Mouse (Mus musculus) heart, postnatal 0 days (tissue): ENCODE measurements around the gene Gk5. TPM values are rescaled to one million over a fixed set of nuclear protein-coding genes. Genes with fewer than 3 reads are reported as not detected.

Source experiments
- ATAC-seq: fragments of 200-750 bp; cut with Nextera tagmentation; 2 replicates; pipeline ENCODE4 v1.8.0; 2017; ENCODE audit warnings: low read depth, moderate number of reproducible peaks, moderate library complexity; ENCODE audit not compliant: insufficient read depth
- DNase-seq: peaks from one replicate; pipeline ENCODE4 v3.0.0-alpha.2; 2016; ENCODE audit warnings: low spot score
- H3K27ac ChIP-seq: fragments of 300-500 bp; sonication (generic); 2 replicates; pipeline ENCODE4 v1.5.1; 2014; ENCODE audit warnings: low read depth, mild to moderate bottlenecking
- H3K27me3 ChIP-seq: fragments of 300-500 bp; sonication (generic); 2 replicates; pipeline ENCODE4 v1.6.1; 2014; ENCODE audit warnings: low read length, mixed read lengths; ENCODE audit not compliant: control insufficient read depth, insufficient read depth
- H3K36me3 ChIP-seq: fragments of 300-500 bp; sonication (generic); replicated peaks from 2 replicates; pipeline ENCODE4 v1.6.1; 2014; ENCODE audit warnings: low read length, mixed read lengths; ENCODE audit not compliant: control insufficient read depth, insufficient read depth
- H3K4me1 ChIP-seq: fragments of 300-500 bp; sonication (generic); 2 replicates; pipeline ENCODE4 v1.6.1; 2014; ENCODE audit warnings: antibody characterized with exemption; ENCODE audit not compliant: control insufficient read depth, insufficient read depth
- H3K4me2 ChIP-seq: fragments of 300-500 bp; sonication (generic); 2 replicates; pipeline ENCODE4 v1.6.1; 2014; ENCODE audit warnings: low read depth, mild to moderate bottlenecking, low read length, moderate library complexity
- H3K4me3 ChIP-seq: fragments of 300-500 bp; sonication (generic); 2 replicates; pipeline ENCODE4 v1.5.1; 2014; ENCODE audit warnings: low read depth, low read length
- H3K9ac ChIP-seq: fragments of 300-500 bp; sonication (generic); replicated peaks from 2 replicates; pipeline ENCODE4 v1.6.1; 2014; ENCODE audit warnings: low read depth, low read length, mixed read lengths
- H3K9me3 ChIP-seq: fragments of 300-500 bp; sonication (generic); replicated peaks from 2 replicates; pipeline ENCODE4 v1.6.1; 2016; ENCODE audit warnings: low read length; ENCODE audit not compliant: control insufficient read depth
- CTCF ChIP-seq: IDR thresholded peaks from 2 replicates; pipeline ENCODE4 v1.5.1; 2016; ENCODE audit warnings: antibody characterized with exemption, control low read depth, low read depth
- EP300 ChIP-seq: IDR thresholded peaks from 2 replicates; pipeline ENCODE4 v1.6.1; 2016; ENCODE audit warnings: antibody characterized with exemption, low read depth
- WGBS: fragments of 180-500 bp; shearing (Covaris S2); extraction: QIAGEN DNeasy Blood & Tissue Kit; methylation state at CpG from one replicate; pipeline ENCODE4 v1.1.7; 2014; 5-methylcytosine and 5-hydroxymethylcytosine counted together
- polyA plus RNA-seq: library from polyadenylated mRNA; unstranded; fragments of >200 nt; fragmentation: Nextera tagmentation; extraction: Ambion mirVana; gene quantifications from 2 replicates; pipeline ENCODE4 v1.2.1, GENCODE M21; 2015
- total RNA-seq: library from RNA; depleted of rRNA; stranded (reverse); fragments of >200 nt; gene quantifications from 2 replicates; pipeline ENCODE4 v1.2.3, GENCODE M21; 2014; ENCODE audit warnings: low replicate concordance

Gk5 gene
- total and polyA plus RNA-seq, 2 experiments from 2014 or later, result 0.76 to 1.7 TPM

DNA sequence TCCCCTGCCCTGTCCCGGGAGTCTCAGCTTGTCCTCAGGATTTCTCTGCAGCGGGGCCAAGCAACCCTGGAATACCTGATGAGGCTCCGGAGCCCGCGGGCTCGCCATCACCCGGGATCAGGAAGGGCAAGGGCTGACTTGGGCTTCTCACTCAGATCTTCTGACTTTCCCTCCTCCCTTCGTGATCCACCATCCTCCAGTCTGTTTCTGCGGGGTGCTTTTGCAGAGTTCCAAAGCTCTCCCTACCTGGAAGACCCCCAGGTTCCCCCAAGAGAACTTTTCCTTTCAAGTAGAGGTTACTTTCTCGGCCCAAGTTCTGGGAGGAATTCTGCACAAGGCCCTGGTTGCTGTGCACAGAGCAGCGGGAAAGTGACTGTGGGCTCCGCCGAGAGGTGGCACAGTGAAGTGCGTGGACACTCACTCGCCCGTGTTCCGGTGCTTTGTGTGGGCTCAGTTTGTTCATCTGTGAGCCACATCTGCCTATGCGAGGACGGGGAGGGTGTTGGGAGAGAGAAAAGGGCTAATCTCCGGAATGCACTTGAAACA, 77.5 kb downstream of the Gk5 start:
- Histone ChIP-seq H3K27me3 (no peaks in the 10 kb centered on the region), H3K27ac (peak overlapping the region; percentile 92), H3K36me3 (no peaks in the 10 kb centered on the region), H3K4me2 (peak overlapping the region; percentile 90), H3K4me1 (peaks cover 9% of the 10 kb centered on the region), H3K9me3 (no peaks in the 10 kb centered on the region), H3K9ac (peak overlapping the region; percentile 76), H3K4me3 (peak overlapping the region; percentile 72)
- DNase-seq (peak; percentile 56), ATAC-seq (peak; percentile 19; the same call in 1 of the 2 replicates)
- 1% methylated on average over 20 of the region's 20 CpGs for WGBS
- TF ChIP-seq CTCF (no peak), EP300 (no peak; the same call in 1 of the 2 replicates)

DNA sequence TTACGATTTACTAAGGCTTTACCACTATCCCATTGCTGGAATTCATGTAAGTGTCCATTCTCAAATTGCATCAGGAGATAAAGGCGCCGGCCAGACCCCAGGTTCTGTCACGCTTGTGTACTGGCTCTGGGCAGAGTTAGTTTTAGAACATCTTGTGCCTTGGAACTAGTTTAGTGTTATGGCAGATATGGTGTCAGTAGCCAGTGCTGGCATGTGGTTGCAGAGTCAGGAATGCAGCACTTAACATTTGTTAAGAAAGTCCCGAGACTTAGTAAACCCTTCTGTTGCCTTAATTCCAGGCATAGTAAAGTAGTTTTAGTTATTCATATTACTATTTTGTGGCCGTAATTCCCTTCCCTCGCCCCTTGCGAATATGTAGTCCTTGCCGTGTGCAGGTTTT, 78.6 kb downstream of the Gk5 start:
- TF ChIP-seq EP300 (no peak; the same call in 1 of the 2 replicates), CTCF (no peak)
- H3K27ac ChIP-seq, result peak overlapping the region; percentile 92
- H3K4me1 ChIP-seq, result peaks cover 9% of the 10 kb centered on the region
- H3K36me3 ChIP-seq, result no peaks in the 10 kb centered on the region
- DNase-seq (peak; percentile 61), ATAC-seq (peak; percentile 22; the same call in 1 of the 2 replicates)
- peak overlapping the region; percentile 76 for H3K9ac ChIP-seq
- H3K9me3 ChIP-seq, result no peaks in the 10 kb centered on the region
- peak overlapping the region; percentile 72 for H3K4me3 ChIP-seq
- WGBS, result 51% methylated on average over 9 of the region's 9 CpGs
- no peaks in the 10 kb centered on the region for H3K27me3 ChIP-seq
- peak overlapping the region; percentile 90 for H3K4me2 ChIP-seq

DNA sequence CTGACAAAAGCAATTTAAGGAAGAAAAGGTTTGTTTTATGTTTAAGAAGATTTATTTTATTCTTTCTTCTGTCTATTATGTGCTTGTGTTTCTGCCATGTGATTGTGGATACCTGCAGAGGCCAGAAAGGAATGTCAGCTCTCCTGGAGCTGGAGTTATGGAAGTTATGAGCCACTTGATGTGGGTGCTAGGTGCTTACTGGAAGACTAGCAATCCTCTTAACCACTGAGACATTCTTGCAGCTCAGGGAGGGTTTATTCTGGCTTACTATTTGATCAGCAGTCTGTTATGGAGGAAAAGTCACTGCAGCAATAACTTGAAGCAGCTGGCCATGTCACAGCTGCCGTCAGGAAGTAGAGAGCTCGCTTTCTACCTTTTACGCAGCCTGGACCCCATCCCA, 84.5 kb downstream of the Gk5 start:
- Histone ChIP-seq H3K9me3 (no peaks in the 10 kb centered on the region), H3K9ac (no peak overlapping the region), H3K4me2 (no peak overlapping the region), H3K4me3 (no peak overlapping the region), H3K27ac (no peak overlapping the region), H3K36me3 (peaks cover 18% of the 10 kb centered on the region; the same call in 1 of the 2 replicates), H3K27me3 (no peaks in the 10 kb centered on the region), H3K4me1 (no peaks in the 10 kb centered on the region)
- TF ChIP-seq CTCF (no peak), EP300 (no peak)
- WGBS, result 97% methylated on average over 3 of the region's 3 CpGs
- ATAC-seq, result no peak
- no peak for DNase-seq

DNA sequence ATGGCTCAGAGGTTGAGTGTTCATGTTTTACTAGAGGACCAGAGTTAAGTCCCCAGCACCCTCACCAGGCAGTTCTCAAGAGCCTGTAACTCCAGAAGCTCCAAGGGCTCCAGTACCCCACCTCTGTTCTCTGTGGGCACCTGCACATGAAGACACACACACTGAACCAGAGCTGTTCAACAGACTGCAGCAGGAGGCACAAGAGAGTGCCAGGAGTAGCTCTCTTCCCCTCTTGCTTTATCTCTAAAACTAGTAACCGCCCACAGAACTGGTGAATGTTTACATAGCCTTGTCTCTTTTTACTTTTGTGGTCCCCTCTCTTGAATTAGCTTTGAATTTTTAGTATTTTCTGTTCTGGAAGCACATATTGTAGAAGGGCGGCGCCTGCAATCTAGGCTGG, 88.3 kb downstream of the Gk5 start:
- no peak for ATAC-seq

DNA sequence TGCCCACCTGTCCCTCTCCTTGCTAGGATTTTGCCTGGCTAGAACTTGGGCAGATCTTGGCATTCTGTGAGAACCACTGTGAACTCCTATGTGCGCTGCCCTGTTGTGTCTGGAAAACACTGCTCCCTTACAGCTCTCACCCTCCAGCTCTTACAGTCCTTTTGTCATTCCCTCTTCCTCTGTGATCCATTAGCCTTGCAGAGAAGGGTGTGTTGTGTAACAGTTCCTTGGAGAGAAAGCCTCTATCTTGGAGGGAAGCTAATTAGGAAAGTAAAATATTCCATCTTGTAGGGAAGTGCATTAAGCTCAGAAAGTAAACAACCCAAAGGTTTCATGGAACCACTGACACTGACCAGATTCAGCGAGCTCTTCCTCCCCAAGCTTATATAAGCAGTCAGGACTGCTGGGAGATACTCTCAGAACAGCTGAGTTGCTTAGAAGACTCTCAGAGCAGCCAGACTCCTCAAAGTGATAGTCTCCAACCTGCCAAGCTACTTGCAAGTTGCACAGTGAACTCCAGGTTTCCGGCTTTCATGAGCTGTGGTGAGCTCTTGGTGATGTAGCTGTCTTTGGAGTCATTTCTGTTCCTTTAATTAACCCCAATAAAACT, 94.0 kb downstream of the Gk5 start:
- no peak for ATAC-seq
- no peak overlapping the region for H3K27ac ChIP-seq
- peak; percentile 10 for DNase-seq

More for the DNA sequence above, 88.3 kb downstream of the Gk5 start:
- peaks cover 18% of the 10 kb centered on the region; the same call in 1 of the 2 replicates for H3K36me3 ChIP-seq
- no peak for TF ChIP-seq EP300
- no peak for TF ChIP-seq CTCF
- DNase-seq, result no peak
- H3K27ac ChIP-seq, result no peak overlapping the region
- H3K27me3 ChIP-seq, result no peaks in the 10 kb centered on the region
- H3K4me2 ChIP-seq, result no peak overlapping the region
- H3K4me1 ChIP-seq, result no peaks in the 10 kb centered on the region
- no peak overlapping the region for H3K4me3 ChIP-seq
- no peaks in the 10 kb centered on the region for H3K9me3 ChIP-seq
- WGBS, result 88% methylated on average over 3 of the region's 3 CpGs
- no peak overlapping the region for H3K9ac ChIP-seq

More for the DNA sequence above, 94.0 kb downstream of the Gk5 start:
- 84% methylated on average over 3 of the region's 3 CpGs for WGBS
- Histone ChIP-seq H3K4me2 (no peak overlapping the region), H3K9me3 (no peaks in the 10 kb centered on the region), H3K9ac (no peak overlapping the region), H3K36me3 (no peaks in the 10 kb centered on the region), H3K4me1 (no peaks in the 10 kb centered on the region), H3K4me3 (no peak overlapping the region), H3K27me3 (no peaks in the 10 kb centered on the region)
- no peak for TF ChIP-seq EP300
- no peak for TF ChIP-seq CTCF
